Mouse (Mus musculus) limb, embryonic 14.5 days (tissue): ENCODE measurements at regions not wholly inside any gene's neighbourhood (a gene's known extent, or its start where the extent isn't known, plus 50 kb on each side); places are given as distances from the start of the nearest gene placed in this dataset.

Experiments
- ATAC-seq: fragments of 200-750 bp; cut with Nextera tagmentation; 2 replicates; pipeline ENCODE4 v1.8.0; 2017; ENCODE audit warnings: low read depth, moderate number of reproducible peaks, moderate TSS enrichment; ENCODE audit not compliant: low FRiP score
- DNase-seq: peaks from one replicate; pipeline ENCODE4 v3.0.0-alpha.2; 2015; ENCODE audit warnings: low spot score
- H3K27ac ChIP-seq: fragments of 300-500 bp; sonication (generic); replicated peaks from 2 replicates; pipeline ENCODE4 v1.5.1; 2014; ENCODE audit warnings: low read depth, mild to moderate bottlenecking, low read length, moderate library complexity, mixed read lengths
- H3K27me3 ChIP-seq: fragments of 300-500 bp; sonication (generic); 2 replicates; pipeline ENCODE4 v1.6.1; 2014; ENCODE audit warnings: low read length, mixed read lengths; ENCODE audit not compliant: control insufficient read depth, insufficient read depth
- H3K36me3 ChIP-seq: fragments of 300-500 bp; sonication (generic); 2 replicates; pipeline ENCODE4 v1.6.1; 2014; ENCODE audit warnings: mild to moderate bottlenecking, low read length, moderate library complexity, mixed read lengths; ENCODE audit not compliant: control insufficient read depth, insufficient read depth
- H3K4me1 ChIP-seq: fragments of 300-500 bp; sonication (generic); 2 replicates; pipeline ENCODE4 v1.6.1; 2014; ENCODE audit warnings: antibody characterized with exemption, low read length, mixed read lengths; ENCODE audit not compliant: control insufficient read depth, insufficient read depth
- H3K4me2 ChIP-seq: fragments of 300-500 bp; sonication (generic); replicated peaks from 2 replicates; pipeline ENCODE4 v1.6.1; 2014; ENCODE audit warnings: low read depth, mild to moderate bottlenecking, low read length, moderate library complexity; ENCODE audit not compliant: severe bottlenecking
- H3K4me3 ChIP-seq: fragments of 300-500 bp; sonication (generic); replicated peaks from 2 replicates; pipeline ENCODE4 v1.5.1; 2014; ENCODE audit warnings: low read length
- H3K9ac ChIP-seq: fragments of 300-500 bp; sonication (generic); 2 replicates; pipeline ENCODE4 v1.6.1; 2014; ENCODE audit warnings: mild to moderate bottlenecking, low read depth, low read length, moderate library complexity; ENCODE audit not compliant: severe bottlenecking
- H3K9me3 ChIP-seq: fragments of 300-500 bp; sonication (generic); 2 replicates; pipeline ENCODE4 v1.6.1; 2016; ENCODE audit warnings: low read length; ENCODE audit not compliant: control insufficient read depth
- POLR2A ChIP-seq: fragments of 200-500 bp; IDR thresholded peaks from 2 replicates; pipeline ENCODE4 v1.8.0; 2012; ENCODE audit warnings: inconsistent platforms, mild to moderate bottlenecking, moderate library complexity, borderline replicate concordance; ENCODE audit not compliant: insufficient read depth, insufficient read length; ENCODE audit errors: extremely low read depth
- WGBS: fragments of 180-500 bp; shearing (Covaris S2); extraction: QIAGEN DNeasy Blood & Tissue Kit; methylation state at CpG from one replicate; pipeline ENCODE4 v1.1.7; 2014; 5-methylcytosine and 5-hydroxymethylcytosine counted together

- H3K9ac ChIP-seq = no peak overlapping the region
- WGBS = 54% methylated on average over 3 of the region's 3 CpGs
- no peaks in the 10 kb centered on the region for H3K4me1 ChIP-seq
- no peak for DNase-seq
- H3K27me3 ChIP-seq = no peaks in the 10 kb centered on the region
- no peak overlapping the region for H3K4me2 ChIP-seq
- no peak for ATAC-seq
- no peak for TF ChIP-seq POLR2A
- H3K9me3 ChIP-seq = no peaks in the 10 kb centered on the region
- H3K27ac ChIP-seq = no peak overlapping the region
- H3K4me3 ChIP-seq = no peak overlapping the region
- H3K36me3 ChIP-seq = no peaks in the 10 kb centered on the region
Observed at GRCm38 (mm10) chr1:10878221-10878760, 535.6 kb upstream of the A830018L16Rik start.

GRCm38 (mm10) chr1:10880026-10880727 lies 533.7 kb upstream of the A830018L16Rik start:
- H3K4me1 ChIP-seq = no peaks in the 10 kb centered on the region
- H3K4me2 ChIP-seq = 0 out of 2 replicates have a peak overlapping the region, but pooled peaks have one; percentile 10
- no peak overlapping the region for H3K9ac ChIP-seq
- no peaks in the 10 kb centered on the region for H3K9me3 ChIP-seq
- H3K4me3 ChIP-seq = no peak overlapping the region
- DNase-seq (no peak), ATAC-seq (no peak)
- H3K36me3 ChIP-seq = no peaks in the 10 kb centered on the region
- no peaks in the 10 kb centered on the region for H3K27me3 ChIP-seq
- 54% methylated on average over 12 of the region's 12 CpGs for WGBS
- no peak overlapping the region for H3K27ac ChIP-seq
- TF ChIP-seq POLR2A = no peak

GRCm38 (mm10) chr1:10898806-10899205 lies 515.1 kb upstream of the A830018L16Rik start:
- no peak for TF ChIP-seq POLR2A
- Histone ChIP-seq H3K9ac (no peak overlapping the region), H3K27ac (no peak overlapping the region), H3K4me1 (no peaks in the 10 kb centered on the region), H3K4me2 (no peak overlapping the region), H3K9me3 (no peaks in the 10 kb centered on the region), H3K36me3 (no peaks in the 10 kb centered on the region), H3K4me3 (no peak overlapping the region), H3K27me3 (no peaks in the 10 kb centered on the region)
- ATAC-seq = no peak
- WGBS = 79% methylated on average over 2 of the region's 2 CpGs
- DNase-seq = no peak

GRCm38 (mm10) chr1:10902721-10903120 lies 511.2 kb upstream of the A830018L16Rik start:
- no peak for DNase-seq
- Histone ChIP-seq H3K36me3 (no peaks in the 10 kb centered on the region), H3K27me3 (no peaks in the 10 kb centered on the region), H3K9ac (no peak overlapping the region), H3K27ac (no peak overlapping the region), H3K9me3 (no peaks in the 10 kb centered on the region), H3K4me2 (no peak overlapping the region), H3K4me1 (no peaks in the 10 kb centered on the region), H3K4me3 (no peak overlapping the region)
- WGBS = 48% methylated on average over 1 of the region's 1 CpGs
- ATAC-seq = no peak
- no peak for TF ChIP-seq POLR2A

DNA sequence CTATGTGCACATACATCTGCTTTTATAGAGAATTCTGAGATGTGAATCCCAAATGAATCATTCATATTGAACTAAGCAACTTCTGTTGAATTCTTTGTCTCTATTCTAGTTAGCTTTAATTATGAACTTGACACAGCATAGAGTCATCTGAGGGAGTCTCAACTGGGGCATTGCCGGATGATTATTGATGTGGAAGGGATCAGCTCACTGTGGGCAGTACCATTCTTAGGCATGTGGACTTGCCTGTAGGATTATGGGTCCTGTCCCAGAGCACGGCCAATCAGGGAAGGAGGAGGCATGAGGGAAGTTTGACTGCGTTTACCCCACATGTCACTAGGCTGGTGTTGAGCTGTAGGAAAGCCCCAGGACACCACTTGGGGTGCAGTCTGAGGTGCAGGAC lies 493.9 kb upstream of the A830018L16Rik start:
- no peak overlapping the region for H3K9ac ChIP-seq
- no peak for TF ChIP-seq POLR2A
- ATAC-seq = no peak
- H3K27ac ChIP-seq = no peak overlapping the region
- DNase-seq = no peak
- WGBS = 91% methylated on average over 3 of the region's 3 CpGs
- H3K4me1 ChIP-seq = no peaks in the 10 kb centered on the region
- H3K9me3 ChIP-seq = no peaks in the 10 kb centered on the region
- no peaks in the 10 kb centered on the region for H3K36me3 ChIP-seq
- H3K4me2 ChIP-seq = no peak overlapping the region
- H3K4me3 ChIP-seq = no peak overlapping the region
- H3K27me3 ChIP-seq = no peaks in the 10 kb centered on the region
